Mouse (Mus musculus): Measurements from ENCODE around the gene Sult2b1. TPM values are rescaled to one million over a fixed set of nuclear protein-coding genes. Genes with fewer than 3 reads are reported as not detected.

Sult2b1 gene
- polyA plus RNA-seq (2015; fragmentation: Nextera tagmentation; extraction: Ambion mirVana) = 6.6 and 7.9 TPM in 2 replicates

- 18% methylated on average over 20 of the region's 20 CpGs for WGBS
- peak; percentile 15; the same call in 1 of the 2 replicates for ATAC-seq (ENCODE audit: low read depth)
- no peaks in the 10 kb centered on the region for H3K36me3 ChIP-seq (ENCODE audit: control insufficient read depth, insufficient read depth, low read length)
- 0 out of 2 replicates have a peak within 1 kb of the TSS, but pooled peaks have one; percentile 18 for H3K27ac ChIP-seq (ENCODE audit: low read length)
- H3K27me3 ChIP-seq (ENCODE audit: control insufficient read depth, insufficient read depth, low read depth, low read length) = peaks cover 5% of the 10 kb centered on the region
- H3K4me2 ChIP-seq (ENCODE audit: low read depth, low read length) = peak within 1 kb of the TSS; percentile 95
- H3K4me1 ChIP-seq (replicated peaks; ENCODE audit: control insufficient read depth, insufficient read depth, low read length) = peaks cover 20% of the 10 kb centered on the region
- H3K9me3 ChIP-seq (ENCODE audit: control insufficient read depth, low read length) = no peaks in the 10 kb centered on the region
- peak within 1 kb of the TSS; percentile 62 for H3K4me3 ChIP-seq (ENCODE audit: low read length)
- peak within 1 kb of the TSS; percentile 73 for H3K9ac ChIP-seq (ENCODE audit: low read length)
These were observed at the start of gene Sult2b1 for GRCm38 (mm10) chr7:45784524-45785372. Gene Sult2b1 (minus strand): TSS chr7:45784669.

GRCm38 (mm10) chr7:45833924-45834323, 49.5 kb upstream of the Sult2b1 start:
- H3K27me3 ChIP-seq (ENCODE audit: control insufficient read depth, insufficient read depth, low read depth, low read length) = peaks cover 44% of the 10 kb centered on the region
- H3K4me2 ChIP-seq (ENCODE audit: low read depth, low read length) = peak overlapping the region; percentile 70
- H3K9me3 ChIP-seq (ENCODE audit: control insufficient read depth, low read length) = no peaks in the 10 kb centered on the region
- ATAC-seq (ENCODE audit: low read depth) = no peak
- H3K27ac ChIP-seq (ENCODE audit: low read length) = no peak overlapping the region
- WGBS = 2% methylated on average over 29 of the region's 31 CpGs
- peak overlapping the region; percentile 52 for H3K4me3 ChIP-seq (ENCODE audit: low read length)
- H3K4me1 ChIP-seq (replicated peaks; ENCODE audit: control insufficient read depth, insufficient read depth, low read length) = peaks cover 23% of the 10 kb centered on the region
- H3K9ac ChIP-seq (ENCODE audit: low read length) = peak overlapping the region; percentile 62
- no peaks in the 10 kb centered on the region for H3K36me3 ChIP-seq (ENCODE audit: control insufficient read depth, insufficient read depth, low read length)

- H3K4me2 ChIP-seq (ENCODE audit: low read depth, low read length) = peak overlapping the region; percentile 70
- WGBS = under 1% methylated on average over 58 of the region's 86 CpGs
- no peak overlapping the region for H3K27ac ChIP-seq (ENCODE audit: low read length)
- peak overlapping the region; percentile 62 for H3K9ac ChIP-seq (ENCODE audit: low read length)
- peaks cover 44% of the 10 kb centered on the region for H3K27me3 ChIP-seq (ENCODE audit: control insufficient read depth, insufficient read depth, low read depth, low read length)
- peak overlapping the region; percentile 52 for H3K4me3 ChIP-seq (ENCODE audit: low read length)
- ATAC-seq (ENCODE audit: low read depth) = peak; percentile 28; the same call in 1 of the 2 replicates
- H3K36me3 ChIP-seq (ENCODE audit: control insufficient read depth, insufficient read depth, low read length) = peaks cover 3% of the 10 kb centered on the region
- H3K4me1 ChIP-seq (replicated peaks; ENCODE audit: control insufficient read depth, insufficient read depth, low read length) = peaks cover 23% of the 10 kb centered on the region
- H3K9me3 ChIP-seq (ENCODE audit: control insufficient read depth, low read length) = no peaks in the 10 kb centered on the region
These were observed 48.8 kb upstream of the Sult2b1 start for GRCm38 (mm10) chr7:45833148-45833790.

GRCm38 (mm10) chr7:45832428-45832827, 48.0 kb upstream of the Sult2b1 start:
- Histone ChIP-seq H3K9me3 (ENCODE audit: control insufficient read depth, low read length) (no peaks in the 10 kb centered on the region), H3K4me2 (ENCODE audit: low read depth, low read length) (peak overlapping the region; percentile 70), H3K9ac (ENCODE audit: low read length) (peak overlapping the region; percentile 62), H3K27ac (ENCODE audit: low read length) (no peak overlapping the region), H3K4me1 (replicated peaks; ENCODE audit: control insufficient read depth, insufficient read depth, low read length) (peaks cover 23% of the 10 kb centered on the region), H3K36me3 (ENCODE audit: control insufficient read depth, insufficient read depth, low read length) (peaks cover 8% of the 10 kb centered on the region), H3K27me3 (ENCODE audit: control insufficient read depth, insufficient read depth, low read depth, low read length) (peaks cover 44% of the 10 kb centered on the region), H3K4me3 (ENCODE audit: low read length) (peak overlapping the region; percentile 52)
- ATAC-seq (ENCODE audit: low read depth) = no peak
- 8% methylated on average over 30 of the region's 30 CpGs for WGBS

- Histone ChIP-seq H3K9me3 (ENCODE audit: control insufficient read depth, low read length) (no peaks in the 10 kb centered on the region), H3K27ac (ENCODE audit: low read length) (no peak overlapping the region), H3K36me3 (ENCODE audit: control insufficient read depth, insufficient read depth, low read length) (peaks cover 18% of the 10 kb centered on the region), H3K4me1 (replicated peaks; ENCODE audit: control insufficient read depth, insufficient read depth, low read length) (peaks cover 23% of the 10 kb centered on the region), H3K9ac (ENCODE audit: low read length) (peak overlapping the region; percentile 80), H3K27me3 (ENCODE audit: control insufficient read depth, insufficient read depth, low read depth, low read length) (peaks cover 44% of the 10 kb centered on the region), H3K4me2 (ENCODE audit: low read depth, low read length) (peak overlapping the region; percentile 79), H3K4me3 (ENCODE audit: low read length) (peak overlapping the region; percentile 95)
- ATAC-seq (ENCODE audit: low read depth) = no peak
- WGBS = 18% methylated on average over 5 of the region's 5 CpGs
These were observed 46.7 kb upstream of the Sult2b1 start for GRCm38 (mm10) chr7:45831128-45831525.

GRCm38 (mm10) chr7:45830427-45831127, 46.1 kb upstream of the Sult2b1 start, which contains the start of gene Grwd1:
Gene Grwd1 (minus strand): TSS chr7:45830944.
- 0% methylated on average over 35 of the region's 35 CpGs for WGBS
- peak within 1 kb of the TSS; percentile 79 for H3K4me2 ChIP-seq (ENCODE audit: low read depth, low read length)
- peaks cover 23% of the 10 kb centered on the region for H3K4me1 ChIP-seq (replicated peaks; ENCODE audit: control insufficient read depth, insufficient read depth, low read length)
- peaks cover 44% of the 10 kb centered on the region for H3K27me3 ChIP-seq (ENCODE audit: control insufficient read depth, insufficient read depth, low read depth, low read length)
- H3K4me3 ChIP-seq (ENCODE audit: low read length) = peak within 1 kb of the TSS; percentile 95
- H3K9ac ChIP-seq (ENCODE audit: low read length) = peak within 1 kb of the TSS; percentile 80
- H3K27ac ChIP-seq (ENCODE audit: low read length) = peak within 1 kb of the TSS; percentile 82
- peaks cover 23% of the 10 kb centered on the region for H3K36me3 ChIP-seq (ENCODE audit: control insufficient read depth, insufficient read depth, low read length)
- H3K9me3 ChIP-seq (ENCODE audit: control insufficient read depth, low read length) = no peaks in the 10 kb centered on the region
- ATAC-seq (ENCODE audit: low read depth) = peak; percentile 81

- 83% methylated on average over 7 of the region's 7 CpGs for WGBS
- peaks cover 29% of the 10 kb centered on the region for H3K36me3 ChIP-seq (ENCODE audit: control insufficient read depth, insufficient read depth, low read length)
These were observed 42.2 kb upstream of the Sult2b1 start for GRCm38 (mm10) chr7:45826631-45827030.

GRCm38 (mm10) chr7:45824598-45824997, 40.1 kb upstream of the Sult2b1 start, which contains the start of gene Kcnj14:
Gene Kcnj14 (minus strand): TSS chr7:45824782.
- Histone ChIP-seq H3K27ac (ENCODE audit: low read length) (no peak within 1 kb of the TSS), H3K4me3 (ENCODE audit: low read length) (no peak within 1 kb of the TSS), H3K4me1 (replicated peaks; ENCODE audit: control insufficient read depth, insufficient read depth, low read length) (peaks cover 2% of the 10 kb centered on the region), H3K9ac (ENCODE audit: low read length) (no peak within 1 kb of the TSS), H3K4me2 (ENCODE audit: low read depth, low read length) (no peak within 1 kb of the TSS), H3K36me3 (ENCODE audit: control insufficient read depth, insufficient read depth, low read length) (peaks cover 29% of the 10 kb centered on the region), H3K27me3 (ENCODE audit: control insufficient read depth, insufficient read depth, low read depth, low read length) (no peaks in the 10 kb centered on the region), H3K9me3 (ENCODE audit: control insufficient read depth, low read length) (no peaks in the 10 kb centered on the region)
- WGBS = 56% methylated on average over 7 of the region's 7 CpGs
- ATAC-seq (ENCODE audit: low read depth) = no peak

More at GRCm38 (mm10) chr7:45826631-45827030, 42.2 kb upstream of the Sult2b1 start:
- H3K9me3 ChIP-seq (ENCODE audit: control insufficient read depth, low read length) = no peaks in the 10 kb centered on the region
- no peak overlapping the region for H3K9ac ChIP-seq (ENCODE audit: low read length)
- no peak overlapping the region for H3K27ac ChIP-seq (ENCODE audit: low read length)
- no peak overlapping the region for H3K4me2 ChIP-seq (ENCODE audit: low read depth, low read length)
- H3K4me1 ChIP-seq (replicated peaks; ENCODE audit: control insufficient read depth, insufficient read depth, low read length) = peaks cover 10% of the 10 kb centered on the region
- no peak for ATAC-seq (ENCODE audit: low read depth)
- H3K4me3 ChIP-seq (ENCODE audit: low read length) = no peak overlapping the region
- peaks cover 5% of the 10 kb centered on the region for H3K27me3 ChIP-seq (ENCODE audit: control insufficient read depth, insufficient read depth, low read depth, low read length)

Measured in lung, embryonic 16.5 days (tissue).